8 mouse cellular contexts compared by ENCODE assay signal in genomic region chr7:105633801-105634135, GRCm38 (mm10). TPM values are rescaled to one million over a fixed set of nuclear protein-coding genes. Genes with fewer than 3 reads are reported as not detected.
DNase-seq lines count a peak whose midpoint lies in the region; ATAC-seq and TF ChIP-seq lines count a peak whose summit lies in the region.

No protein-coding gene starts in this region.

- no peak for TF ChIP-seq POLR2A in ES-Bruce4 (IDR thresholded peaks at IDR 0.05; ENCODE audit: insufficient read depth, low read length)

- intact Hi-C loops in heart, postnatal 10 days (cut with DNase I), result no loop called here

- H3K4me1 ChIP-seq in heart, embryonic 12.5 days (replicated peaks), result peaks cover 42% of the 10 kb centered on the region
- H3K4me1 ChIP-seq in ES-Bruce4 (ENCODE audit: control insufficient read depth, insufficient read depth, low read length), result no peaks in the 10 kb centered on the region
- H3K4me1 ChIP-seq in forebrain, postnatal 0 days (ENCODE audit: insufficient read depth), result peaks cover 14% of the 10 kb centered on the region

- TF ChIP-seq CTCF in ES-Bruce4 (IDR thresholded peaks at IDR 0.05; ENCODE audit: low read depth, low read length), result no peak
- TF ChIP-seq CTCF in forebrain, postnatal 0 days (IDR thresholded peaks at IDR 0.05; ENCODE audit: low read depth), result no peak

- H3K4me3 ChIP-seq in heart, embryonic 12.5 days, result peak overlapping the region; percentile 85
- peak overlapping the region; percentile 65 for H3K4me3 ChIP-seq in ES-Bruce4 (ENCODE audit: low read depth, low read length)
- peak overlapping the region; percentile 92 for H3K4me3 ChIP-seq in forebrain, postnatal 0 days (ENCODE audit: low read depth, low read length)

- ATAC-seq in heart, embryonic 12.5 days (ENCODE audit: insufficient number of reproducible peaks, low FRiP score), result no peak; the same call in 1 of the 2 replicates
- ATAC-seq in forebrain, postnatal 0 days, result no peak
- peak; percentile 4; the same call in 1 of the 2 replicates for ATAC-seq in megakaryocyte, adult 5-6 weeks (ENCODE audit: poor library complexity, severe bottlenecking)

- DNase-seq in heart, postnatal 10 days, result no peak
- DNase-seq in forebrain, postnatal 0 days, result no peak
- no peak for DNase-seq in cerebellum, adult 11 months
- DNase-seq in Muller cell, postnatal 12 days (ENCODE audit: inconsistent ontology term), result no peak
- DNase-seq in layer of hippocampus, adult 9-11 months, result no peak

- no peak for TF ChIP-seq EP300 in ES-Bruce4 (IDR thresholded peaks at IDR 0.05; ENCODE audit: insufficient read depth, low read depth, low read length)

- H3K27me3 ChIP-seq in heart, embryonic 12.5 days (replicated peaks), result no peaks in the 10 kb centered on the region
- no peaks in the 10 kb centered on the region for H3K27me3 ChIP-seq in ES-Bruce4 (ENCODE audit: control insufficient read depth, insufficient read depth, low read length, poor library complexity, severe bottlenecking)
- no peaks in the 10 kb centered on the region for H3K27me3 ChIP-seq in forebrain, postnatal 0 days (ENCODE audit: insufficient read depth, low read length)

- H3K27ac ChIP-seq in heart, embryonic 12.5 days (ENCODE audit: poor library complexity, severe bottlenecking), result peak overlapping the region; percentile 46; the same call in 1 of the 2 replicates
- H3K27ac ChIP-seq in ES-Bruce4 (ENCODE audit: insufficient read depth, low read length), result no peak overlapping the region
- H3K27ac ChIP-seq in forebrain, postnatal 0 days (ENCODE audit: low read depth, low read length), result peak overlapping the region; percentile 91

- peak overlapping the region; percentile 95 for H3K9ac ChIP-seq in heart, embryonic 12.5 days
- H3K9ac ChIP-seq in ES-Bruce4 (ENCODE audit: low read depth, poor library complexity, severe bottlenecking), result peak overlapping the region; percentile 79
- peak overlapping the region; percentile 94 for H3K9ac ChIP-seq in forebrain, postnatal 0 days

- peak overlapping the region; percentile 92 for H3K4me2 ChIP-seq in heart, embryonic 12.5 days
- H3K4me2 ChIP-seq in forebrain, postnatal 0 days (ENCODE audit: low read depth), result peak overlapping the region; percentile 74

- 4% methylated on average over 10 of the region's 10 CpGs for WGBS in heart, embryonic 12.5 days
- WGBS in forebrain, postnatal 0 days, result 6% methylated on average over 10 of the region's 10 CpGs

- no peaks in the 10 kb centered on the region for H3K9me3 ChIP-seq in heart, embryonic 12.5 days (replicated peaks)
- H3K9me3 ChIP-seq in ES-Bruce4 (replicated peaks; ENCODE audit: control insufficient read depth, insufficient read depth, low read length, poor library complexity, severe bottlenecking), result no peaks in the 10 kb centered on the region
- no peaks in the 10 kb centered on the region for H3K9me3 ChIP-seq in forebrain, postnatal 0 days (ENCODE audit: low read length)

- peaks cover 32% of the 10 kb centered on the region for H3K36me3 ChIP-seq in heart, embryonic 12.5 days
- H3K36me3 ChIP-seq in ES-Bruce4 (ENCODE audit: control insufficient read depth, insufficient read depth, low read length, poor library complexity, severe bottlenecking), result peaks cover 11% of the 10 kb centered on the region
- peaks cover 27% of the 10 kb centered on the region for H3K36me3 ChIP-seq in forebrain, postnatal 0 days (ENCODE audit: insufficient read depth)

RNA-seq across cellular contexts. Expression of gene Trim3, which starts 0.4 kb away (rescaled TPM):
- polyA plus RNA-seq in heart, embryonic 12.5 days (2016; fragmentation: Nextera tagmentation; extraction: Ambion mirVana), result 27.9 and 30.7 TPM in 2 replicates
- total RNA-seq in heart, postnatal 10 days (2021), result 10 to 100 TPM; 34.4 to 36.9 TPM
- polyA plus RNA-seq in ES-Bruce4 (2011; ENCODE audit: insufficient read depth, insufficient read length, low read depth, missing spikeins), result 28.8 and 36.8 TPM in 2 replicates
- 142 and 160 TPM in 2 replicates for total RNA-seq in forebrain, postnatal 0 days (2014; rRNA removed)
- polyA plus RNA-seq in forebrain, postnatal 0 days (2015; fragmentation: Nextera tagmentation; extraction: Ambion mirVana), result 70.5 and 93.0 TPM in 2 replicates
- 14.8 and 19.7 TPM in 2 replicates for total RNA-seq in megakaryocyte, adult 5-6 weeks (2015)
- 10.9 and 15.3 TPM in 2 replicates for total RNA-seq in megakaryocyte, adult 5-6 weeks (2017)

RNA-seq across cellular contexts. Expression of gene Timm10b, which starts 6.1 kb away (rescaled TPM):
- polyA plus RNA-seq in heart, embryonic 12.5 days (2016; fragmentation: Nextera tagmentation; extraction: Ambion mirVana), result 142 and 155 TPM in 2 replicates
- total RNA-seq in heart, postnatal 10 days (2021), result 100 to 1,000 TPM in 1 of 2 experiments, 10 to 100 TPM in 1; 97.3 to 100 TPM
- polyA plus RNA-seq in ES-Bruce4 (2011; ENCODE audit: insufficient read depth, insufficient read length, low read depth, missing spikeins), result 32.2 and 33.3 TPM in 2 replicates
- total RNA-seq in forebrain, postnatal 0 days (2014; rRNA removed), result 49.8 and 65.6 TPM in 2 replicates
- polyA plus RNA-seq in forebrain, postnatal 0 days (2015; fragmentation: Nextera tagmentation; extraction: Ambion mirVana), result 160 and 167 TPM in 2 replicates
- total RNA-seq in megakaryocyte, adult 5-6 weeks (2015), result 77.3 and 105 TPM in 2 replicates
- 85.4 and 91.6 TPM in 2 replicates for total RNA-seq in megakaryocyte, adult 5-6 weeks (2017)

RNA-seq across cellular contexts. Expression of gene Arfip2, which starts 6.4 kb away (rescaled TPM):
- polyA plus RNA-seq in heart, embryonic 12.5 days (2016; fragmentation: Nextera tagmentation; extraction: Ambion mirVana), result 45.5 and 45.6 TPM in 2 replicates
- total RNA-seq in heart, postnatal 10 days (2021), result 10 to 100 TPM; 24.1 to 24.5 TPM
- polyA plus RNA-seq in ES-Bruce4 (2011; ENCODE audit: insufficient read depth, insufficient read length, low read depth, missing spikeins), result 33.2 and 36.4 TPM in 2 replicates
- 89.7 and 93.8 TPM in 2 replicates for total RNA-seq in forebrain, postnatal 0 days (2014; rRNA removed)
- polyA plus RNA-seq in forebrain, postnatal 0 days (2015; fragmentation: Nextera tagmentation; extraction: Ambion mirVana), result 88.6 and 93.4 TPM in 2 replicates
- total RNA-seq in megakaryocyte, adult 5-6 weeks (2015), result 6.9 and 12.0 TPM in 2 replicates
- total RNA-seq in megakaryocyte, adult 5-6 weeks (2017), result 24.6 and 24.8 TPM in 2 replicates

RNA-seq across cellular contexts. Expression of gene Gm45799, which starts 6.6 kb away (rescaled TPM):
- polyA plus RNA-seq in heart, embryonic 12.5 days (2016; fragmentation: Nextera tagmentation; extraction: Ambion mirVana), result 14.1 and 14.8 TPM in 2 replicates
- total RNA-seq in heart, postnatal 10 days (2021), result 1 to 10 TPM; 1.1 to 3.0 TPM
- polyA plus RNA-seq in ES-Bruce4 (2011; ENCODE audit: insufficient read depth, insufficient read length, low read depth, missing spikeins), result 0.72 and 5.7 TPM in 2 replicates
- 45.3 and 52.9 TPM in 2 replicates for total RNA-seq in forebrain, postnatal 0 days (2014; rRNA removed)
- polyA plus RNA-seq in forebrain, postnatal 0 days (2015; fragmentation: Nextera tagmentation; extraction: Ambion mirVana), result 34.2 and 41.2 TPM in 2 replicates
- 6.7 and 18.0 TPM in 2 replicates for total RNA-seq in megakaryocyte, adult 5-6 weeks (2015)
- total RNA-seq in megakaryocyte, adult 5-6 weeks (2017), result 6.0 and 6.6 TPM in 2 replicates

RNA-seq across cellular contexts. Expression of gene Dnhd1, which starts 16.9 kb away (rescaled TPM):
- 0.41 and 0.52 TPM in 2 replicates for polyA plus RNA-seq in heart, embryonic 12.5 days (2016; fragmentation: Nextera tagmentation; extraction: Ambion mirVana)
- total RNA-seq in heart, postnatal 10 days (2021), result under 1 TPM; 0.45 to 0.72 TPM
- polyA plus RNA-seq in ES-Bruce4 (2011; ENCODE audit: insufficient read depth, insufficient read length, low read depth, missing spikeins), result 1.7 and 1.8 TPM in 2 replicates
- total RNA-seq in forebrain, postnatal 0 days (2014; rRNA removed), result 1.8 and 4.6 TPM in 2 replicates
- 0.08 and 0.48 TPM in 2 replicates for polyA plus RNA-seq in forebrain, postnatal 0 days (2015; fragmentation: Nextera tagmentation; extraction: Ambion mirVana)
- total RNA-seq in megakaryocyte, adult 5-6 weeks (2015), result 1.8 and 4.7 TPM in 2 replicates
- total RNA-seq in megakaryocyte, adult 5-6 weeks (2017), result 0.95 and 2.7 TPM in 2 replicates
